Mouse (Mus musculus): ENCODE measurements around the gene Hfm1. TPM values are rescaled to one million over a fixed set of nuclear protein-coding genes. Genes with fewer than 3 reads are reported as not detected.

Hfm1 gene
- 5.0 and 5.2 TPM in 2 replicates for polyA plus RNA-seq (2015; fragmentation: Nextera tagmentation; extraction: Ambion mirVana)

DNA sequence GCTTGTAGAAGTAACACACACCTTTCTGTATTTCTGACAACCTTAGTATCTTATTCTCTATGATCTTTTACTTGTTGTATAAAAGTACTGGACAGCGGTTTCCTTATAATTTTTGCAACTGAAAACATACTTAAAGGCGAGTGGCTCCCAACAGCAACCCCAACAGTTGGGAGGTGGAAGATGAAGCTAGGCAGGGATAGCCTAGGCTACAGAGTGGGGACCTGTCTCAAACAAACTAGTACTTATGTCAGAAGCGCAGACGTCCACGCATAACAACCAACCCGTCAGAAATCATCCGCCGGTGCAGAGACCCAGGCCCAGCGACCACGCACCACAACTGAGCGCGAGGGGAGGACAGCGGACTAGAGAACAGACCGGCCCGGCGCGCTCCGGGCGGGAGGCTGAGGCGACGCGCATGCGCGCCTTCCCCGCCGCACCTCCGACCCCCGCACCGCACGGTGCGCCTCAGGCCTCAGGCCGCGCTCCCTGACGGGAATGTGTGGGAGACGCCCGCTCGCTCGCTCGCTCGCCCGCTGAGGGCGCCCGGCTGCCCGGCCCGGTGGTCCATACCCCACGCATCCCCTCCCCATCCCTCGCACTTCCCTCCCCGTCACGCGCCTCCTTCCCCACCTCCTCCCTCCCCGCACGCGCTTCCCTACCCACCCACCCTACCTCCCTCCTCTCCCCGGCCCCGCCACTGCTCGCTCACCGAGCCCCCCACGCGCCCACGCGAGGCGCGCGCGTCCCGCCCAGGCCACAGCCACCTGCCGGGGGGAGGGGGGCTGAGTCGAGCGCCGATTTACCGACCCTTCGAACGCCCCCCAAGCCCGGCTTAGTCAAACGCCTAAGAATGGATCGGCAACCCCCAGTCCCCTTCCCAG, at the start of gene Hfm1:
Hfm1 (minus strand) TSS at position 834 of the 881 bp plus-strand sequence.
- ATAC-seq = peak; percentile 98
- peak within 1 kb of the TSS; percentile 73 for H3K9ac ChIP-seq (ENCODE audit: low read depth, low read length)
- H3K4me1 ChIP-seq (ENCODE audit: control insufficient read depth, insufficient read depth, low read depth, low read length) = no peaks in the 10 kb centered on the region
- H3K36me3 ChIP-seq (ENCODE audit: control insufficient read depth, insufficient read depth, low read length) = no peaks in the 10 kb centered on the region
- WGBS = 2% methylated on average over 49 of the region's 76 CpGs
- H3K27ac ChIP-seq (ENCODE audit: low read depth, low read length) = peak within 1 kb of the TSS; percentile 80
- peak within 1 kb of the TSS; percentile 61 for H3K4me2 ChIP-seq (ENCODE audit: low read length)
- peak within 1 kb of the TSS; percentile 56 for H3K4me3 ChIP-seq (ENCODE audit: low read length)
- no peaks in the 10 kb centered on the region for H3K9me3 ChIP-seq (ENCODE audit: control insufficient read depth, low read length)
- no peaks in the 10 kb centered on the region for H3K27me3 ChIP-seq (replicated peaks; ENCODE audit: control insufficient read depth, insufficient read depth, low read length)

DNA sequence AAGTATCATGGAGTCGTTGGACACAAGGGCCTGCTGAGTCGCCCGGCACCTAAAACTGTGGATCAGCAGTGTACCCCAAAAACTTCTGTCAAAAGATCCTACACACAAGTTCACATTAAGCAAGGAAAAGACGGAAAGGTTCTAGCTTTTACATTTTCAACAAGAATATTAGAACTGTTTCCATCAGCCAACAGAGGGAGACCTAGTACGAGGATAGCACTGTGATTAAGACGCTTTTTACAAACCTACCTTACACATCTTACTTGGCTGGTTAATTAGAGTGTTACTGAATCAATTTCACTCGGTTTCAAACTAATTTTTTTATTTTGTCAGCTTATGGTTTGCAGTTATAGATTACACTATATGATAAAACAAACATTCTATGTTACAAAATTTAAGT, 47.8 kb upstream of the Hfm1 start:
- ATAC-seq = no peak
- Histone ChIP-seq H3K4me1 (ENCODE audit: control insufficient read depth, insufficient read depth, low read depth, low read length) (no peaks in the 10 kb centered on the region), H3K27ac (ENCODE audit: low read depth, low read length) (no peak overlapping the region), H3K27me3 (replicated peaks; ENCODE audit: control insufficient read depth, insufficient read depth, low read length) (no peaks in the 10 kb centered on the region), H3K9me3 (ENCODE audit: control insufficient read depth, low read length) (no peaks in the 10 kb centered on the region), H3K36me3 (ENCODE audit: control insufficient read depth, insufficient read depth, low read length) (peaks cover 28% of the 10 kb centered on the region), H3K4me2 (ENCODE audit: low read length) (no peak overlapping the region), H3K9ac (ENCODE audit: low read depth, low read length) (no peak overlapping the region), H3K4me3 (ENCODE audit: low read length) (no peak overlapping the region)
- 90% methylated on average over 7 of the region's 7 CpGs for WGBS

DNA sequence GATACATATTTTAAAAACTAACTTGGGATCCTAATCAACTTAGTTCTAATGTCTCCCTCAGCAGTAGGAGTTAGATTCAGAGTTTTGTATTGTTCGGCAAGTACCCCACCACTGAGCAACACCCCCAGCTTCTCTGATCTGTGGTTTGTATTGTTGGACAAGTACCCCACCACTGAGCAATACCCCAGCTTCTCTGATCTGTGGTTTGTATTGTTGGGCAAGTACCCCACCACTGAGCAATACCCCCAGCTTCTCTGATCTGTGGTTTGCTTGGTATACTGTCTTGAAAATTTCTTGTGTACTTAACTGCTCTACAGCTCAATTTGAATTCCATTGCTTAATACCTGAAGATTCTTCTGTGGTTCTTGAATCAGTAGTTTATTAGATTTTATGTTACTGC, 41.5 kb upstream of the Hfm1 start:
- Histone ChIP-seq H3K4me1 (ENCODE audit: control insufficient read depth, insufficient read depth, low read depth, low read length) (peaks cover 11% of the 10 kb centered on the region), H3K36me3 (ENCODE audit: control insufficient read depth, insufficient read depth, low read length) (peaks cover 2% of the 10 kb centered on the region; the same call in 1 of the 2 replicates), H3K4me3 (ENCODE audit: low read length) (no peak overlapping the region), H3K9me3 (ENCODE audit: control insufficient read depth, low read length) (no peaks in the 10 kb centered on the region), H3K27ac (ENCODE audit: low read depth, low read length) (no peak overlapping the region), H3K4me2 (ENCODE audit: low read length) (no peak overlapping the region), H3K27me3 (replicated peaks; ENCODE audit: control insufficient read depth, insufficient read depth, low read length) (no peaks in the 10 kb centered on the region), H3K9ac (ENCODE audit: low read depth, low read length) (no peak overlapping the region)
- WGBS = 96% methylated on average over 1 of the region's 1 CpGs
- no peak for ATAC-seq

DNA sequence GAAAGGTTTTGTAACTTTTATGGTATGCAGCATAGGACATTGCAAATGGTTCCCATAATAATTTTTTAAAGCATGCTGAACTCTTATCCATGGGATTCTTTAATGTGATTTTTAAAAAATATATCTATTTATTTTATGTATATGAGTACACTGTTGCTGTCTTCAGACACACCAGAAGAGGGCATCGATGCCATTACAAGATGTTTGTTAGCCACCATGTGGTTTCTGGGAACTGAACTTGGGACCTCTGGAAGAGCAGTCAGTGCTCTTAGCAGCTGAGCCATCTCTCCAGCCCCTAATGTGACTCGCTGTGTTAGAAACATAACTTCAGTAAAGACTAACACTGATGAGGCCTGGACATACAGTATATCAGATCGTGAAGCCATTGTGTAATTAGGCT, 40.3 kb upstream of the Hfm1 start:
- WGBS = 95% methylated on average over 3 of the region's 3 CpGs
- H3K9me3 ChIP-seq (ENCODE audit: control insufficient read depth, low read length) = no peaks in the 10 kb centered on the region
- H3K9ac ChIP-seq (ENCODE audit: low read depth, low read length) = no peak overlapping the region
- no peaks in the 10 kb centered on the region for H3K36me3 ChIP-seq (ENCODE audit: control insufficient read depth, insufficient read depth, low read length)
- H3K27ac ChIP-seq (ENCODE audit: low read depth, low read length) = no peak overlapping the region
- no peak for ATAC-seq
- no peaks in the 10 kb centered on the region for H3K27me3 ChIP-seq (replicated peaks; ENCODE audit: control insufficient read depth, insufficient read depth, low read length)
- H3K4me1 ChIP-seq (ENCODE audit: control insufficient read depth, insufficient read depth, low read depth, low read length) = peaks cover 11% of the 10 kb centered on the region
- H3K4me3 ChIP-seq (ENCODE audit: low read length) = no peak overlapping the region
- no peak overlapping the region for H3K4me2 ChIP-seq (ENCODE audit: low read length)

DNA sequence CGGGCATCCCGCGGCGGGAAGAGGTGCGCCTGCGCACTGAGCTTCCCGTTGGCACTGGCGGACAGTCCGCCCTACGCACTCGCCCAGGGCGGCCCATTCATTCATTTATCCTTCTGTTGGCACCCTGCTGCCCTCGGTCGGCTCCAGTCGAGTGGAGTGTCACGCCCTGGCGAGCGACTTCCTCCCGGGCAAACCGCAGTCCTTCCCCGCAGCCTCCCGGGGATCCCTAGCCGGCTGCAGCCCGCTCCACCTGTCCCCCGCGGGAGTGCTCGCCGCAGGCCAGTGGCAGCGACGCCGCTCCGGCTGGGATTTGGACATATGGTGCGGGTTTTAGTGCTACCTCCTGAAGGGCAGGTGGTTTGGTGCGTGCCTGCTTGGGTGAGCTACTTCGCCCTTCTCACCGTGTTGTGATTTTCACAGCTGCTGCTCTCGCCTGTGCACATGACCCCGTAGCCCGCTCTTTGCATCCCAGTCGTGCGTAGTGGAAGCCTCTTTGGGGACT, 38.4 kb upstream of the Hfm1 start:
- Histone ChIP-seq H3K36me3 (ENCODE audit: control insufficient read depth, insufficient read depth, low read length) (no peaks in the 10 kb centered on the region), H3K4me2 (ENCODE audit: low read length) (peak overlapping the region; percentile 89), H3K9me3 (ENCODE audit: control insufficient read depth, low read length) (no peaks in the 10 kb centered on the region), H3K27me3 (replicated peaks; ENCODE audit: control insufficient read depth, insufficient read depth, low read length) (no peaks in the 10 kb centered on the region), H3K4me3 (ENCODE audit: low read length) (peak overlapping the region; percentile 96), H3K27ac (ENCODE audit: low read depth, low read length) (peak overlapping the region; percentile 76), H3K4me1 (ENCODE audit: control insufficient read depth, insufficient read depth, low read depth, low read length) (peaks cover 11% of the 10 kb centered on the region), H3K9ac (ENCODE audit: low read depth, low read length) (peak overlapping the region; percentile 91)
- WGBS = under 1% methylated on average over 40 of the region's 41 CpGs
- peak; percentile 95 for ATAC-seq

DNA sequence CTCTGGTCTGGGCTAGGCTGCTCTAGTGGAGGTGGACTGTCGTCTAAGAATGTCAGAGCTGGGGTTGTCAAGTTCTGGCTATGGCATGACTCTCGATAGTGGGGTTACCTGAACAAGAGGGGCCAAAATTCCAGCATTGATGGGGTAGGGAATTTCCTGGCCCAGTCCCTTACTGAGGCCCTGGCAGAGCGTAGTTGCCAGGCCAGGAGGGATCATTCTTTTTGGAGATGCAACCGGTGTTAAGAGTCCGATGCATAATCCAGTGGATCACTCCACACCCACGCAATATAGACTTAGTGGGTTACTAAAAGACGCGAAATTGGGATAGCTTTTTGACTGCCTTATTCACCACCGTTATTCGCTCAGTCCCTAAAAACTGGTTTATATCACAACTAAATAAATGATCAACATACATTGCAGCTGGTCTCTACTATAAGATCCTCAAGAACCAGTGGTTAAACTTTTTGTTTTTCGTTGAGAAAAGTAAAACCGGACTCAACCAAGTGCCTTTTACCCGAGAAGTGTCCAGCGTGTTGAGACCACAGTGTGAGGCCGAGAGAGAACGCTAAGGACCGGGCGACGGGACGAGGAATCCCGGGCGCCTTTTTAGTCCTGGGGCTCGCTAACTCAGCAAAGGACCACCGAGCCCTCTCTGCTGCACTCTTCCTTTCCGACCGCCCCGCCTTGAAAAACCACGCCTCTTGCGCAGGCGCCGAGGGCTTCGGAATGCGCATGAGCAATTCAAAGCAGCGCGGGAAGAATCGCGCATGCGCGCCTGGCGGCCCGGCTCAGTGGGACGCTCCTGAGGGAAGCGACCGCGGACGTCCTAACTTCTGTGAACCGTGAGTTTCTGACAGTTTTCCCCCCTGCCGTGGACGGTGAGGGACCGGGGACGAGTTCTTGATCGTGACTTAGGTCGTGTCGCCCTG, 37.7 kb upstream of the Hfm1 start, which contains the start of gene Cdc7:
Cdc7 (plus strand) TSS at position 739 of the 929 bp plus-strand sequence.
- Histone ChIP-seq H3K36me3 (ENCODE audit: control insufficient read depth, insufficient read depth, low read length) (no peaks in the 10 kb centered on the region), H3K27ac (ENCODE audit: low read depth, low read length) (peak within 1 kb of the TSS; percentile 76), H3K4me1 (ENCODE audit: control insufficient read depth, insufficient read depth, low read depth, low read length) (peaks cover 11% of the 10 kb centered on the region), H3K9ac (ENCODE audit: low read depth, low read length) (peak within 1 kb of the TSS; percentile 91), H3K9me3 (ENCODE audit: control insufficient read depth, low read length) (no peaks in the 10 kb centered on the region), H3K4me3 (ENCODE audit: low read length) (peak within 1 kb of the TSS; percentile 96), H3K27me3 (replicated peaks; ENCODE audit: control insufficient read depth, insufficient read depth, low read length) (no peaks in the 10 kb centered on the region), H3K4me2 (ENCODE audit: low read length) (peak within 1 kb of the TSS; percentile 89)
- ATAC-seq = peak; percentile 96
- 6% methylated on average over 47 of the region's 54 CpGs for WGBS

DNA sequence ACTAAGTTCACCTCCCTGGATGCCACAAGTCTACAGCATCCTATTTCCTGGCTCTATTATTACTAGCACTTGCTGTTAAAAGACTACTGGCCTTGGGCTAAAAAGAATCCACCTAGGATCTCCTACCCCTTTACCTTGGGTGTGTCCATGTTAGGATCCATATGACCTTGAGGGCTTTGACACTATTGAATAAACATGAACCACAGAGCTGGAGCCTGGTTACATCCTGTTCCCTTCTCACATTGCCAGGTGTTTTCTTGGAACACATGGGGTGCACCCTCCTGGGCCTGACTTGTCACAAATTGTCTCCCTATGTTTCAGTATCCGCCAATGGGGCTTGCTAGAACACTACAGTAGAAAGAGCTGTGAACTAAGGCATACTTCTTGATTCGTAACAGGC, 34.3 kb upstream of the Hfm1 start:
- Histone ChIP-seq H3K27me3 (replicated peaks; ENCODE audit: control insufficient read depth, insufficient read depth, low read length) (no peaks in the 10 kb centered on the region), H3K36me3 (ENCODE audit: control insufficient read depth, insufficient read depth, low read length) (no peaks in the 10 kb centered on the region), H3K4me3 (ENCODE audit: low read length) (no peak overlapping the region), H3K4me2 (ENCODE audit: low read length) (no peak overlapping the region), H3K27ac (ENCODE audit: low read depth, low read length) (no peak overlapping the region), H3K9me3 (ENCODE audit: control insufficient read depth, low read length) (no peaks in the 10 kb centered on the region), H3K4me1 (ENCODE audit: control insufficient read depth, insufficient read depth, low read depth, low read length) (peaks cover 10% of the 10 kb centered on the region), H3K9ac (ENCODE audit: low read depth, low read length) (no peak overlapping the region)
- 83% methylated on average over 2 of the region's 2 CpGs for WGBS
- no peak for ATAC-seq

DNA sequence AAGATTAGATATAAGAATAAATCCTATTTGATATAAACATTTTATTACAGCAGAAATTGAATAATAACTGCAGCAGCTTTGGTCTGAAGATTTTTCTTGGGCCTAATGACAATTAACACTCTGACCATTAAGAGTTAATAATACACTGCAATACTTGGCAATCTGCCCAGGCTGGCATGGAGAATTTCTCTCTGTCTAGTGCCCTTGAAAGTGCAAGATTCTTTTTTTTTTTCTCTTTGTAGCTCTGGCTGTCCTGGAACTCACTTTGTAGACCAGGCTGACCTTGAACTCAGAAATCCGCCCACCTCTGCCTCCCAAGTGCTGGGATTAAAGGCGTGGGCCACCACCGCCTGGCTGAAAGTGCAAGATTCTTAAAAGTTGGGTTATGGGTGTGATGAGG, 32.9 kb upstream of the Hfm1 start:
- H3K4me1 ChIP-seq (ENCODE audit: control insufficient read depth, insufficient read depth, low read depth, low read length) = peaks cover 3% of the 10 kb centered on the region
- no peaks in the 10 kb centered on the region for H3K27me3 ChIP-seq (replicated peaks; ENCODE audit: control insufficient read depth, insufficient read depth, low read length)
- no peak overlapping the region for H3K4me2 ChIP-seq (ENCODE audit: low read length)
- H3K4me3 ChIP-seq (ENCODE audit: low read length) = no peak overlapping the region
- H3K27ac ChIP-seq (ENCODE audit: low read depth, low read length) = no peak overlapping the region
- H3K9ac ChIP-seq (ENCODE audit: low read depth, low read length) = no peak overlapping the region
- 63% methylated on average over 3 of the region's 3 CpGs for WGBS
- no peaks in the 10 kb centered on the region for H3K36me3 ChIP-seq (ENCODE audit: control insufficient read depth, insufficient read depth, low read length)
- ATAC-seq = no peak
- H3K9me3 ChIP-seq (ENCODE audit: control insufficient read depth, low read length) = no peaks in the 10 kb centered on the region

DNA sequence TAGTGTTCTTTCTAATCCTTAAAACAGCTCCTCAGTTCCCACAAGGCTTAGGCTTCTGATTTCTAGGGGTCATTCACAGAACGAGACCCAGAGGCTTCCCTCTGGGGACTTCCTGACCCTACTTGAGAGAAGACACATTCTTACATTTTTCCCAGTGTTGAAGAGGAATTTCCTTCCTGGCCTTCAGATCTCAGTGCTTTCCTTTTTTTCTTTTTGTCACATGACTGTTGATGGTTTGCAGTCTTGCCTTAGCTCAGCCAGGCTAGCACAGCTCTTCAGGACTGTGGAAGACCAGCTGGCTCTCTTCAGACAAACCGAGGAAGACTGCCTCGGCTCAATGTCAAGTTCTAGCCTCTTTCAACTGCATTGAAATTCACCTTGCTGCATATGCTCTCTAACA, 30.3 kb upstream of the Hfm1 start:
- ATAC-seq = no peak
- no peaks in the 10 kb centered on the region for H3K27me3 ChIP-seq (replicated peaks; ENCODE audit: control insufficient read depth, insufficient read depth, low read length)
- no peaks in the 10 kb centered on the region for H3K9me3 ChIP-seq (ENCODE audit: control insufficient read depth, low read length)
- no peak overlapping the region for H3K27ac ChIP-seq (ENCODE audit: low read depth, low read length)
- no peaks in the 10 kb centered on the region for H3K36me3 ChIP-seq (ENCODE audit: control insufficient read depth, insufficient read depth, low read length)
- 83% methylated on average over 3 of the region's 3 CpGs for WGBS
- no peaks in the 10 kb centered on the region for H3K4me1 ChIP-seq (ENCODE audit: control insufficient read depth, insufficient read depth, low read depth, low read length)
- H3K4me2 ChIP-seq (ENCODE audit: low read length) = no peak overlapping the region
- no peak overlapping the region for H3K9ac ChIP-seq (ENCODE audit: low read depth, low read length)
- H3K4me3 ChIP-seq (ENCODE audit: low read length) = no peak overlapping the region

Measured in hindbrain, embryonic 16.5 days (tissue).